Mouse (Mus musculus) heart, adult 2 months (tissue): ENCODE measurements around the gene Olfr666. TPM values are rescaled to one million over a fixed set of nuclear protein-coding genes. Genes with fewer than 3 reads are reported as not detected.
"Not testable (repeated sequence)": the region's sequence is repeated elsewhere in the genome, so short reads cannot be mapped to it uniquely, and the experiment has no call there.

ENCODE experiments used
- DNase-seq, 2 experiments: peaks; one replicate each; pipeline ENCODE4 v3.0.0; 2021
- H3K27ac ChIP-seq: fragments of 200-600 bp; 2 replicates; pipeline ENCODE4 v1.8.1; 2022
- H3K27me3 ChIP-seq: fragments of 200-500 bp; 2 replicates; pipeline ENCODE4 v1.6.1; 2012; ENCODE audit warnings: mild to moderate bottlenecking, low read length, inconsistent platforms, mixed read lengths; ENCODE audit not compliant: control insufficient read depth, insufficient read depth
- H3K36me3 ChIP-seq: fragments of 200-500 bp; 2 replicates; pipeline ENCODE4 v1.6.1; 2012; ENCODE audit warnings: low read length, inconsistent platforms; ENCODE audit not compliant: control insufficient read depth, insufficient read depth
- H3K4me1 ChIP-seq: fragments of 200-500 bp; 2 replicates; pipeline ENCODE4 v1.6.1; 2011; ENCODE audit warnings: low read length; ENCODE audit not compliant: control insufficient read depth, insufficient read depth
- H3K4me3 ChIP-seq: fragments of 200-600 bp; 2 replicates; pipeline ENCODE4 v1.8.1; 2022
- H3K79me2 ChIP-seq: fragments of 200-500 bp; replicated peaks from 2 replicates; pipeline ENCODE4 v1.6.1; 2012; ENCODE audit warnings: mild to moderate bottlenecking, inconsistent platforms, low read length, moderate library complexity, mixed read lengths; ENCODE audit not compliant: control insufficient read depth, insufficient read depth
- H3K9ac ChIP-seq: fragments of 200-500 bp; 2 replicates; pipeline ENCODE4 v1.6.1; 2012; ENCODE audit warnings: low read depth, mild to moderate bottlenecking, control low read depth, inconsistent platforms, low read length, mixed read lengths
- CTCF ChIP-seq: fragments of 200-600 bp; IDR thresholded peaks from 2 replicates; pipeline ENCODE4 v1.8.1; 2022; ENCODE audit warnings: antibody characterized with exemption, mild to moderate bottlenecking, moderate library complexity
- EP300 ChIP-seq: fragments of 200-500 bp; IDR thresholded peaks from 2 replicates; pipeline ENCODE4 v1.6.1; 2011; ENCODE audit warnings: low read depth, low read length, control low read depth; ENCODE audit not compliant: insufficient read depth
- POLR2A ChIP-seq: fragments of 200-500 bp; IDR thresholded peaks from 2 replicates; pipeline ENCODE4 v1.6.1; 2011; ENCODE audit warnings: mild to moderate bottlenecking, low read depth, low read length, control low read depth; ENCODE audit not compliant: insufficient read depth
- WGBS: fragments of 180-500 bp; shearing (Covaris S2); methylation state at CpG from one replicate; pipeline ENCODE4 v1.1.7; 2018; 5-methylcytosine and 5-hydroxymethylcytosine counted together
- intact Hi-C: fragments of 180-260 bp; cut with DNase I; formaldehyde crosslinking; loops from one replicate; pipeline ENCODE4 v1.15.1; 2025
- polyA plus RNA-seq: library from polyadenylated mRNA; depleted of rRNA; stranded (reverse); fragments of >200 nt; gene quantifications from 2 replicates; pipeline ENCODE4 v1.2.3, GENCODE M21; 2012; rRNA removed
- total RNA-seq, 2 experiments: library from RNA; stranded (reverse); gene quantifications; 2 replicates each; pipeline ENCODE4 v1.2.3; 2021

The Olfr666 gene
- total and polyA plus RNA-seq, 3 experiments: not detected

DNA sequence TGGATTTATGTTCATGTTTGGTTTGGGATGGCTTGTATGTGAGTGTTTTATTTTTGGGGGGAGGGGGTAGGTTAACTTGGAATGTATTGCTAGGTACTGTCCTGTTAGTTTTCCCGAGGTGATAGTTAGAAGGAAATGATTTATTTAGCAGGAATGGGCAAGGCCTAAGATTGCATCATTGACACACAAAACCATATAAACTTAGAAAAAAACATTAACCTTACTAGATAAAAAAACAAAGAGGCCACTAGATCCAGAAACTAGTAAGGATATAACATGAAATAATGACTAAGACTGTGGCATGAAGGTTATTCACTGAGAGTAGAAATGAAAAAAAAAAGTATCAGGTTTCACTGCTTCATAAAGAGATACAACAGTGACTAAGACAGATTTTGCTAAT is 38.1 kb downstream of the Olfr666 start:
- H3K9ac ChIP-seq: no peak overlapping the region
- intact Hi-C loops: no loop called here
- TF ChIP-seq CTCF (no peak), EP300 (no peak), POLR2A (no peak)
- no peak overlapping the region for H3K4me3 ChIP-seq
- H3K4me1 ChIP-seq: no peaks in the 10 kb centered on the region
- no peak overlapping the region for H3K27ac ChIP-seq
- 41% methylated on average over 1 of the region's 1 CpGs for WGBS
- H3K36me3 ChIP-seq: no peaks in the 10 kb centered on the region
- DNase-seq: no peak
- no peaks in the 10 kb centered on the region for H3K27me3 ChIP-seq
- H3K79me2 ChIP-seq: no peaks in the 10 kb centered on the region

DNA sequence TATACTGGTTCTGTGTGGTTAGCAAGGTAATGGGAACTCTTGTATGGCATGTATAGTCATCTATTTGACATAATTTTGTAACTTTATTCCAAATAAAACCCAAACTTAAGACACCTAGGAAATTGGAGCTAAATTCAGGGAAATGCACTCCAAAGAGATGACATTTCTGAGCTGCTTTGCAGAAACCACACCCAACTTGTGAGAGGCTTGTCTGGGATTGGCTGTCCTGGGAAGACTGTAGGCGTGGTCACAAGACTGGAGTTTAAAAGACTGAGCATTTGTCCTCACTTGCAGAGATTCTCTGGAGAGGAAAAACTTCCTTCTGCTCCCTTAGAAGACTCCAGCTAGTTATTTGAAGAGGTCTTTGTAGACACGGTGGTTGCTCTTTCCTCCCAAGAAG is 39.0 kb downstream of the Olfr666 start, which contains the start of gene Usp17la:
Gene Usp17la (plus strand): TSS at position 301 of the 400 bp plus-strand sequence.
- H3K4me3 ChIP-seq, intact Hi-C loops, DNase-seq, H3K9ac ChIP-seq, H3K27ac ChIP-seq, H3K4me1 ChIP-seq, H3K79me2 ChIP-seq, H3K27me3 ChIP-seq, H3K36me3 ChIP-seq: not testable (repeated sequence)
- WGBS: 73% methylated on average over 2 of the region's 2 CpGs

DNA sequence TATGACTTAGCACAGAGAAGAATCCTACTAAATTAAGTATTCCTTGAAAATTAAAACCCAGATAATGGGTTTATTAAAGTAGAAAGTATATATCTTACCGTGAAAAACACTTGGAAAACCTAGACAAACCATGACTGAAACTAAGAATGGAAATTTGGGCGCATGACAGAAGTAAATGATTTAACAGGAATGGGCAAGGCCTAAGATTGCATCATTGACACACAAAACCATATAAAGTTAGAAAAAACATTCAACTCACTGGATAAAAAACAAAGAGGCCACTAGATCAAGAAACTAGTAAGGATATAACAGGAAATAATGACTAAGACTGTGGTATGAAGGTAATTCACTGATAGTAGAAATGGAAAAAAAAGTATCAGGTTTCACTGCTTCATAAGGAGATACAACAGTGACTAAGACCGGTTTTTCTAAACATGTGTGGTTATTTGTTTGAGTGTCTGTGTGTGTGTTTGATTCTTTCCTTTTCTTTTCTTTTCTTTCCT is 40.5 kb downstream of the Olfr666 start:
- no peaks in the 10 kb centered on the region for H3K27me3 ChIP-seq
- H3K4me1 ChIP-seq: no peaks in the 10 kb centered on the region
- intact Hi-C loops: no loop called here
- no peak overlapping the region for H3K9ac ChIP-seq
- no peak for DNase-seq
- no peak overlapping the region for H3K4me3 ChIP-seq
- no peak overlapping the region for H3K27ac ChIP-seq
- no peaks in the 10 kb centered on the region for H3K36me3 ChIP-seq
- TF ChIP-seq CTCF (no peak), EP300 (no peak), POLR2A (no peak)
- WGBS: 59% methylated on average over 3 of the region's 3 CpGs
- H3K79me2 ChIP-seq: no peaks in the 10 kb centered on the region

DNA sequence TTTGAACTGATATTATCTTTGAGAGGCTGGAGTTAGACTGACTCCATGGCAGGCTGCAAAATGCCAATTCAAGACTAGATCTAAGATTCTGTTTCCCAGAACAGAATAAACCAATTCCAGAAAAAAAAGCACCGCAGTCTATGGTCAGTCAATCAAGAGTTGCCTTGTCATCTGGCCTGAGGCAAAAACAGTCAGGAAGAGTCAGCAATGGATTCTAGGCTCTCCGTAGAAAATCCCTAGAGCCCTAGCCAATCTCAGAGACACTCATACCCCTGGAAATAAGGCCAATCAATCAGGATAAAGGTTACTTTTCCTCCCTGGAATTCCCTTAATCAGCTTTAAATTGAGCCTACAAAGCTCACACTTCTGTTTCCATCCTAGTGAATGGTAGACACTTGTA is 44.2 kb downstream of the Olfr666 start:
- WGBS: 83% methylated on average over 2 of the region's 2 CpGs
- H3K79me2 ChIP-seq, H3K27me3 ChIP-seq, H3K27ac ChIP-seq, H3K4me3 ChIP-seq, H3K4me1 ChIP-seq, H3K36me3 ChIP-seq, intact Hi-C loops, H3K9ac ChIP-seq, DNase-seq: not testable (repeated sequence)

DNA sequence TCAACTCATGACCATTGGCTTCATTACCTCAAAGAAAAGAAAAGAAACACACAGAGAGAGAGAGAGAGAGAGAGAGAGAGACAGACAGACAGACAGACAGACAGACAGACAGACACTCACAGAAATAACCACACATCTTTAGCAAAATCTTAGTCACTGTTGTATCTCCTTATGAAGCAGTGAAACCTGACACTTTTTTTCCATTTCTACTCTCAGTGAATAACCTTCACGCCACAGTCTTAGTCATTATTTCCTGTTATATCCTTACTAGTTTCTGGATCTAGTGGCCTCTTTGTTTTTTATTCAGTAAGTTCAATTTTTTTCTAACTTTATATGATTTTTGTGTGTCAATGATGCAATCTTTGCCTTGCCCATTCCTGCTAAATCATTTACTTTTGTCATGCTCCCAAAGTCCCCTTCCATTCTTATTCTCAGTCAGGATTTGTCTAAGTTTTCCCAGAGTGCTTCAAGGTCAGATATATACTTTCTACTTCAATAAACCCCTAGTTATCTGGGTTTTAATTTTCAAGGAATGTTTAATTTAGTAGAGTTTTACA is 51.9 kb downstream of the Olfr666 start:
- WGBS: 53% methylated on average over 1 of the region's 1 CpGs
- Histone ChIP-seq H3K36me3 (no peaks in the 10 kb centered on the region), H3K27ac (no peak overlapping the region), H3K4me3 (no peak overlapping the region), H3K27me3 (no peaks in the 10 kb centered on the region), H3K79me2 (no peaks in the 10 kb centered on the region), H3K9ac (no peak overlapping the region), H3K4me1 (no peaks in the 10 kb centered on the region)
- TF ChIP-seq POLR2A (no peak), CTCF (no peak), EP300 (no peak)
- no peak for DNase-seq
- intact Hi-C loops: no loop called here

DNA sequence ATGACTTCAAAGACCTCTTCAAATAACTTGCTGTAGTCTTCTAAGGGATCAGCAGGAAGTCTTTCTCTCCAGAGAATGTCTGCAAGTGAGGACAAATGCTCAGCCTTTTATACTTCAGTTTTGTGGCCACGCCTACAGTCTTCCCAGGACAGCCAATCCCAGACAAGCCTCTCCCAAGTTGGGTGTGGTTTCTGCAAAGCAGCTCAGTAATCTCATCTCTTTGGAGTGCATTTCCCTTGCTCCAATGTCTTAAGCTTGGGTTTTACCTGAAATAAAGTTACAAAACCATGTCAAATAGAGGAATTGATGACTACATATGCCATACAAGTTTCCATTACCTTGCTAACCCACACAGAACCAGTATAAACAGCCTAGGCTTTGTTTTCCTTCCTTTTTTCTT is 53.2 kb downstream of the Olfr666 start, which contains the start of gene Usp17lb:
Gene Usp17lb (minus strand): TSS at position 101 of the 400 bp plus-strand sequence.
- Histone ChIP-seq H3K79me2 (no peaks in the 10 kb centered on the region), H3K4me3 (no peak within 1 kb of the TSS), H3K27me3 (no peaks in the 10 kb centered on the region), H3K9ac (no peak within 1 kb of the TSS), H3K4me1 (no peaks in the 10 kb centered on the region), H3K27ac (no peak within 1 kb of the TSS), H3K36me3 (no peaks in the 10 kb centered on the region)
- intact Hi-C loops: no loop called here
- no peak for DNase-seq
- 52% methylated on average over 1 of the region's 1 CpGs for WGBS
- no peak for TF ChIP-seq EP300
- TF ChIP-seq POLR2A: no peak
- no peak for TF ChIP-seq CTCF

Other genes with a start within 250 kb of the Olfr666 start
- not detected for gene Olfr658, start 248.6 kb downstream of the Olfr666 start, total RNA-seq
- gene Olfr658, start 248.6 kb downstream of the Olfr666 start, polyA plus RNA-seq: not detected in 2 replicates
- not detected for gene Olfr659, start 229.2 kb downstream of the Olfr666 start, total RNA-seq
- not detected in 2 replicates for gene Olfr659, start 229.2 kb downstream of the Olfr666 start, polyA plus RNA-seq
- gene Olfr661, start 209.5 kb downstream of the Olfr666 start, total RNA-seq: not detected
- not detected in 2 replicates for gene Olfr661, start 209.5 kb downstream of the Olfr666 start, polyA plus RNA-seq
- gene Usp17le, start 118.5 kb downstream of the Olfr666 start, total RNA-seq: not detected
- not detected in 2 replicates for gene Usp17le, start 118.5 kb downstream of the Olfr666 start, polyA plus RNA-seq
- gene Usp17lb, start 53.3 kb downstream of the Olfr666 start, total RNA-seq: not detected
- gene Usp17lb, start 53.3 kb downstream of the Olfr666 start, polyA plus RNA-seq: not detected in 2 replicates
- not detected for gene Usp17la, start 38.9 kb downstream of the Olfr666 start, total RNA-seq
- gene Usp17la, start 38.9 kb downstream of the Olfr666 start, polyA plus RNA-seq: not detected in 2 replicates
- gene Olfr665, start 17.9 kb downstream of the Olfr666 start, total RNA-seq: not detected
- gene Olfr665, start 17.9 kb downstream of the Olfr666 start, polyA plus RNA-seq: not detected in 2 replicates
- gene Olfr667, start 25.5 kb upstream of the Olfr666 start, total RNA-seq: not detected
- not detected in 2 replicates for gene Olfr667, start 25.5 kb upstream of the Olfr666 start, polyA plus RNA-seq
- not detected for gene Olfr668, start 32.1 kb upstream of the Olfr666 start, total RNA-seq
- not detected in 2 replicates for gene Olfr668, start 32.1 kb upstream of the Olfr666 start, polyA plus RNA-seq
- not detected for gene Olfr669, start 38.3 kb upstream of the Olfr666 start, total RNA-seq
- not detected in 2 replicates for gene Olfr669, start 38.3 kb upstream of the Olfr666 start, polyA plus RNA-seq
- gene Olfr670, start 66.7 kb upstream of the Olfr666 start, total RNA-seq: not detected
- not detected in 2 replicates for gene Olfr670, start 66.7 kb upstream of the Olfr666 start, polyA plus RNA-seq
- gene Olfr671, start 83.2 kb upstream of the Olfr666 start, total RNA-seq: not detected
- not detected in 2 replicates for gene Olfr671, start 83.2 kb upstream of the Olfr666 start, polyA plus RNA-seq
- gene Olfr672, start 106.1 kb upstream of the Olfr666 start, total RNA-seq: not detected
- gene Olfr672, start 106.1 kb upstream of the Olfr666 start, polyA plus RNA-seq: not detected in 2 replicates
- not detected for gene Olfr675, start 132.5 kb upstream of the Olfr666 start, total RNA-seq
- not detected in 2 replicates for gene Olfr675, start 132.5 kb upstream of the Olfr666 start, polyA plus RNA-seq
- not detected for gene Olfr676, start 136.7 kb upstream of the Olfr666 start, total RNA-seq
- gene Olfr676, start 136.7 kb upstream of the Olfr666 start, polyA plus RNA-seq: not detected in 2 replicates
- gene Olfr677, start 155.4 kb upstream of the Olfr666 start, total RNA-seq: not detected
- gene Olfr677, start 155.4 kb upstream of the Olfr666 start, polyA plus RNA-seq: not detected in 2 replicates
- gene Olfr678, start 168.5 kb upstream of the Olfr666 start, total RNA-seq: not detected
- not detected in 2 replicates for gene Olfr678, start 168.5 kb upstream of the Olfr666 start, polyA plus RNA-seq
- gene Olfr679, start 185.3 kb upstream of the Olfr666 start, total RNA-seq: not detected
- gene Olfr679, start 185.3 kb upstream of the Olfr666 start, polyA plus RNA-seq: not detected in 2 replicates
- gene Olfr680-ps1, start 196.9 kb upstream of the Olfr666 start, total RNA-seq: not detected
- not detected in 2 replicates for gene Olfr680-ps1, start 196.9 kb upstream of the Olfr666 start, polyA plus RNA-seq
- gene Olfr681, start 220.9 kb upstream of the Olfr666 start, total RNA-seq: not detected
- not detected in 2 replicates for gene Olfr681, start 220.9 kb upstream of the Olfr666 start, polyA plus RNA-seq